Mouse (Mus musculus): ENCODE measurements around the gene Ssr3. TPM values are rescaled to one million over a fixed set of nuclear protein-coding genes. Genes with fewer than 3 reads are reported as not detected.

The Ssr3 gene
- total RNA-seq, 2 experiments from 2014 or later: 86.2 to 92.5 TPM

- no peak for DNase-seq (ENCODE audit: low spot score in 2 of 2)
- intact Hi-C loops (cut with DNase I): no loop called here
These were observed 54.5 kb downstream of the Ssr3 start for GRCm38 (mm10) chr3:65337835-65338464.

Other genes with a start within 250 kb of the Ssr3 start
- gene Tiparp, start 135.8 kb upstream of the Ssr3 start, total RNA-seq (2021): 10 to 100 TPM; 12.2 to 16.6 TPM

All from left cerebral cortex, postnatal 25 days (tissue).